Mouse (Mus musculus) midbrain, embryonic 14.5 days (tissue): ENCODE results near the gene Mms19. TPM values are rescaled to one million over a fixed set of nuclear protein-coding genes. Genes with fewer than 3 reads are reported as not detected.

Source experiments
- ATAC-seq: fragments of 200-750 bp; cut with Nextera tagmentation; 2 replicates; pipeline ENCODE4 v1.8.0; 2017; ENCODE audit warnings: moderate number of reproducible peaks, moderate library complexity; ENCODE audit not compliant: low FRiP score, low TSS enrichment
- DNase-seq: peaks from one replicate; pipeline ENCODE4 v3.0.0-alpha.2; 2015
- H3K27ac ChIP-seq: fragments of 300-500 bp; sonication (generic); replicated peaks from 2 replicates; pipeline ENCODE4 v1.5.1; 2014; ENCODE audit warnings: mild to moderate bottlenecking, low read depth, low read length, moderate library complexity
- H3K27me3 ChIP-seq: fragments of 300-500 bp; sonication (generic); 2 replicates; pipeline ENCODE4 v1.6.1; 2014; ENCODE audit warnings: low read length, control low read depth, mixed read lengths; ENCODE audit not compliant: control insufficient read depth, insufficient read depth
- H3K36me3 ChIP-seq: fragments of 300-500 bp; sonication (generic); 2 replicates; pipeline ENCODE4 v1.6.1; 2014; ENCODE audit warnings: low read length, control low read depth; ENCODE audit not compliant: control insufficient read depth, insufficient read depth
- H3K4me1 ChIP-seq: fragments of 300-500 bp; sonication (generic); 2 replicates; pipeline ENCODE4 v1.6.1; 2014; ENCODE audit warnings: mild to moderate bottlenecking, antibody characterized with exemption, low read length, control low read depth; ENCODE audit not compliant: control insufficient read depth, insufficient read depth
- H3K4me2 ChIP-seq: fragments of 300-500 bp; sonication (generic); 2 replicates; pipeline ENCODE4 v1.6.1; 2014; ENCODE audit warnings: mild to moderate bottlenecking, low read length, moderate library complexity
- H3K4me3 ChIP-seq: fragments of 300-500 bp; sonication (generic); replicated peaks from 2 replicates; pipeline ENCODE4 v1.5.1; 2014; ENCODE audit warnings: low read depth, low read length
- H3K9ac ChIP-seq: fragments of 300-500 bp; sonication (generic); replicated peaks from 2 replicates; pipeline ENCODE4 v1.6.1; 2014; ENCODE audit warnings: mild to moderate bottlenecking, low read length, moderate library complexity
- H3K9me3 ChIP-seq: fragments of 300-500 bp; sonication (generic); 2 replicates; pipeline ENCODE4 v1.6.1; 2016; ENCODE audit warnings: low read length, control low read depth, mixed read lengths; ENCODE audit not compliant: control insufficient read depth
- WGBS: fragments of 180-500 bp; shearing (Covaris S2); extraction: QIAGEN DNeasy Blood & Tissue Kit; methylation state at CpG from one replicate; pipeline ENCODE4 v1.1.7; 2014; 5-methylcytosine and 5-hydroxymethylcytosine counted together
- polyA plus RNA-seq: library from polyadenylated mRNA; unstranded; fragments of >200 nt; fragmentation: Nextera tagmentation; extraction: Ambion mirVana; gene quantifications from 2 replicates; pipeline ENCODE4 v1.2.1, GENCODE M21; 2014

Mms19 gene
- polyA plus RNA-seq, 1 experiment from 2014 or later, result 30.4 TPM

- 94% methylated on average over 2 of the region's 2 CpGs for WGBS
- no peak overlapping the region for H3K4me2 ChIP-seq
- no peaks in the 10 kb centered on the region for H3K27me3 ChIP-seq
- DNase-seq (no peak), ATAC-seq (no peak)
- no peak overlapping the region for H3K27ac ChIP-seq
- H3K36me3 ChIP-seq, result no peaks in the 10 kb centered on the region
- no peak overlapping the region for H3K9ac ChIP-seq
- H3K4me3 ChIP-seq, result no peak overlapping the region
- no peaks in the 10 kb centered on the region for H3K9me3 ChIP-seq
- no peaks in the 10 kb centered on the region for H3K4me1 ChIP-seq
Measured at GRCm38 (mm10) chr19:41992971-41993370, 12.0 kb upstream of the Mms19 start.

GRCm38 (mm10) chr19:41991926-41992477, 11.0 kb upstream of the Mms19 start:
- no peaks in the 10 kb centered on the region for H3K27me3 ChIP-seq
- no peak for DNase-seq

DNA sequence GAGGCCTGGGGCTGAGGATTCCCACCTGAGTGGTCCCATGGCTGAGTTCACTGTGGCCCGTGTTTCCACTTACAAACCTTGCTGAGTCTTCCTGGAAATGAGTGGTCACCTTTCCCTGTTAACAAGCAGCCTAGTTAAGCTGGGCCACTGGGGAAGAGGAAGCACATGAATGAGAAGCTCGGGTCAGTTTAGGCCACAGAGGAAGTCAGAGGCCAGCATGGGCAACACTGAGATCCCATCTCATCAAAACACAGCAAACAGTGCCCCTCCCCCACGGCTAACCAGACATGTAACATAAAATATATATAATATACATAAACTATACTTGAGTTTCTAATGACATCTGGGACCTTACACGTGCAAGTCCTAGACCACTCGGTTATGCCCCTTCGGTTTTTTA, 8.9 kb upstream of the Mms19 start:
- no peak overlapping the region for H3K27ac ChIP-seq
- no peaks in the 10 kb centered on the region for H3K4me1 ChIP-seq
- no peak for ATAC-seq
- H3K9ac ChIP-seq, result no peak overlapping the region
- H3K4me3 ChIP-seq, result no peak overlapping the region
- H3K4me2 ChIP-seq, result no peak overlapping the region
- H3K9me3 ChIP-seq, result no peaks in the 10 kb centered on the region
- 88% methylated on average over 6 of the region's 6 CpGs for WGBS
- H3K36me3 ChIP-seq, result no peaks in the 10 kb centered on the region
- H3K27me3 ChIP-seq, result no peaks in the 10 kb centered on the region
- no peak for DNase-seq

More at GRCm38 (mm10) chr19:41991926-41992477, 11.0 kb upstream of the Mms19 start:
- no peak overlapping the region for H3K9ac ChIP-seq
- no peaks in the 10 kb centered on the region for H3K36me3 ChIP-seq
- H3K4me2 ChIP-seq, result no peak overlapping the region
- H3K27ac ChIP-seq, result no peak overlapping the region
- 26% methylated on average over 6 of the region's 6 CpGs for WGBS
- no peaks in the 10 kb centered on the region for H3K9me3 ChIP-seq
- no peaks in the 10 kb centered on the region for H3K4me1 ChIP-seq
- H3K4me3 ChIP-seq, result no peak overlapping the region
- ATAC-seq, result no peak

- DNase-seq (no peak), ATAC-seq (no peak)
- Histone ChIP-seq H3K36me3 (no peaks in the 10 kb centered on the region), H3K27ac (no peak overlapping the region), H3K9me3 (no peaks in the 10 kb centered on the region), H3K27me3 (peaks cover 10% of the 10 kb centered on the region), H3K4me3 (no peak overlapping the region), H3K4me2 (no peak overlapping the region), H3K4me1 (0 out of 2 replicates have a peak, but pooled peaks cover 5% of the 10 kb centered on the region), H3K9ac (no peak overlapping the region)
- whole genome bisulfite sequencing, result 94% methylated on average over 4 of the region's 4 CpGs
Measured at GRCm38 (mm10) chr19:41987206-41987605, 6.2 kb upstream of the Mms19 start.

DNA sequence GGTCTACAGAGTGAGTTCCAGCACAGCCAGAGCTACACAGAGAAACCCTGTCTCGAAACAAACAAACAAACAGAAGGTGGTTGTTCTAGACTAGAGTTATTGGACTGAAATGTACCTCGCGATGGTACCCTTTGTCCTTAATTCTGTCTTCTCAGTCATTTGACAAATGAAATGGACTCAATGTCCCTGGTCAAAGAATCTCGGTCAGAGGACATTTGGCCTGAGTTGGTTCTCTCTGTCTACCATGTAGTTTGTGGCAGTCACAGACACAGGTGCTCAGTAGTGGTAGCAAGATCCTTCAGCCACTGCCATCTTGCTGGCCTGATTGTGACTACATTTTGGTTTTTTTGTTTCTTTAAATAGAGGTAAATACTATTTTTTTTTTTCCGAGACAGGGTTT, 5.0 kb upstream of the Mms19 start:
- Histone ChIP-seq H3K4me2 (no peak overlapping the region), H3K9me3 (no peaks in the 10 kb centered on the region), H3K36me3 (no peaks in the 10 kb centered on the region), H3K9ac (no peak overlapping the region), H3K27me3 (peaks cover 10% of the 10 kb centered on the region), H3K4me1 (0 out of 2 replicates have a peak, but pooled peaks cover 5% of the 10 kb centered on the region), H3K27ac (no peak overlapping the region), H3K4me3 (no peak overlapping the region)
- WGBS, result 89% methylated on average over 5 of the region's 5 CpGs
- no peak for ATAC-seq
- DNase-seq, result no peak

DNA sequence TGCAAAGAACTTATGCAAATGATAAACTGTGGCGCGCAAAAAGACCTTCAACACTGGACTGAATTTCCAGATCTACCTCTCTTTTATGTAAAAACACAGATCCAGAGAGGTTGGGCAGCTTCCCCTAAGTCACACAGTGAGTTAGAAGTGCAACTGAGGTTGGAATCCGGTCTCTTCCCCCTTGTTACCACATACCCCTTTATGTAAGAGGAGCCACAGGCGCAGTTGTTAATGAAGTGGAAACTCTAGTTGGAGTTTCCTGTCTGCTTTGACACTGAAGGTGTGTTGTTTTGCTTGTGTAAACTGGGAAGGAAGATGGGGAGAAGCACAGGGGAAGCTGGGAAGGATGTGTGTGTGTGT, 1.8 kb upstream of the Mms19 start:
- Histone ChIP-seq H3K9ac (peak overlapping the region; percentile 73), H3K27ac (no peak overlapping the region), H3K27me3 (peaks cover 10% of the 10 kb centered on the region), H3K36me3 (no peaks in the 10 kb centered on the region), H3K4me2 (peak overlapping the region; percentile 100), H3K4me3 (peak overlapping the region; percentile 83), H3K4me1 (0 out of 2 replicates have a peak, but pooled peaks cover 7% of the 10 kb centered on the region), H3K9me3 (no peaks in the 10 kb centered on the region)
- WGBS, result 6% methylated on average over 4 of the region's 4 CpGs
- peak; percentile 9 for DNase-seq
- ATAC-seq, result no peak

DNA sequence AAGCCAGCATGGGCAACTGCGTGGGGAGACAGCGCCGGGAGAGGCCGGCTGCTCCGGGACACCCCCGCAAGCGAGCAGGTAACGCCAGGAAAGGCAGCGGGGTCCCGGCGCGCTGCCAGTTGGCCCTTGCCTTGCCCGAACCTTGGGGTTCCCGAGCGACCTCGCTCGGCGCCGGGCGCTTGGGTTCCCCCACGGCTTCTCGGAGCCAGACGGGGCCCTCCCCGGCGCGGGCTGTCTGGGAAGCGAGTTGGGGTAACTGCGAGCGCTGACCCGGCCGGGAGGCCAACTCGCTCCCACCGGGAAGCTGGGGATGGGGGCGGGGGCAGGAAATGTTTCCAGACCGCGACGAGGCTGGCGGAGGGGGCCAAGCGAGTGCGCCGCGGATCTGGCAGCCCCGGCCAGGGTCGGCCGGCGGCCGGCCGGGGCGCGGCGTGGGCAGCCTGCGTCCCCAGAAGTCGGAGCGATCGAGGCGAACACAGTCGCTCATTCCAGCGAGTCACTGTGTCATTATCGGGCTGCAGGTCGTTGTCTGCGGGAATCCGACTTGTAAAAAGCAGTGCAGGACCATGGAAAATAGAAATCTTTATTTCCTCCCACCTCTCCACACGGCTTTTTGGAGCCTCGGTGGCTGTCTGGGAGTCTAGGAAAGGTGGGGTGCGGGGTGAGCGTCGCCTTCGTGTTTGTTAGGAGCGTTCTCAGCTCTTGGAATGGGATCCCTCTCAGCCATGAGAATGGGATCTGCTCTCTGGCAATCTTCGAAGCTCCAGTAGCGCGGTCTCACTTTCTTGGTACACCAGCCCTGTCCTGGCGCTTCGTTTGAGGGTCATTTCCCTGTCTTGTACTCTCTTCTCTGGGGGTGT, 1.2 kb upstream of the Mms19 start:
- no peaks in the 10 kb centered on the region for H3K36me3 ChIP-seq
- 0 out of 2 replicates have a peak, but pooled peaks cover 7% of the 10 kb centered on the region for H3K4me1 ChIP-seq
- H3K27ac ChIP-seq, result peak overlapping the region; percentile 64
- peaks cover 10% of the 10 kb centered on the region for H3K27me3 ChIP-seq
- H3K9me3 ChIP-seq, result no peaks in the 10 kb centered on the region
- H3K9ac ChIP-seq, result peak overlapping the region; percentile 73
- DNase-seq (peak; percentile 53), ATAC-seq (no peak)
- H3K4me2 ChIP-seq, result peak overlapping the region; percentile 100
- H3K4me3 ChIP-seq, result peak overlapping the region; percentile 83
- WGBS, result under 1% methylated on average over 73 of the region's 74 CpGs

- Histone ChIP-seq H3K4me1 (0 out of 2 replicates have a peak, but pooled peaks cover 7% of the 10 kb centered on the region), H3K4me2 (peak within 1 kb of the TSS; percentile 100), H3K27me3 (peaks cover 10% of the 10 kb centered on the region), H3K9me3 (no peaks in the 10 kb centered on the region), H3K9ac (peak within 1 kb of the TSS; percentile 73), H3K4me3 (peak within 1 kb of the TSS; percentile 83), H3K36me3 (no peaks in the 10 kb centered on the region), H3K27ac (peak within 1 kb of the TSS; percentile 64)
- under 1% methylated on average over 29 of the region's 33 CpGs for WGBS
- DNase-seq (no peak), ATAC-seq (no peak)
Measured at GRCm38 (mm10) chr19:41981595-41981927, 604 bp upstream of the Mms19 start, which contains the start of gene Ubtd1. Ubtd1 (plus strand) TSS chr19:41981763.
